Mouse (Mus musculus): ENCODE measurements around the gene Bex4. TPM values are rescaled to one million over a fixed set of nuclear protein-coding genes. Genes with fewer than 3 reads are reported as not detected.

The Bex4 gene
- total RNA-seq, 2 experiments from 2014 or later = 5.1 to 8.4 TPM

GRCm38 (mm10) chrX:136180897-136181553 lies 42.2 kb downstream of the Bex4 start:
- intact Hi-C loops (cut with DNase I) = no loop called here
- DNase-seq = no peak

GRCm38 (mm10) chrX:136183107-136183506 lies 44.3 kb downstream of the Bex4 start:
- no peak for DNase-seq
- intact Hi-C loops (cut with DNase I) = no loop called here

Small RNA genes within 50 kb of the gene (microRNA-seq; reads per million reads assigned to microRNA genes)
- gene Mir6383 = 0 reads per million in 2 experiments

Other genes starting within 250 kb of the Bex4 start
- 10 to 100 TPM in 1 of 2 experiments, 1 to 10 TPM in 1; 9.4 to 13.4 TPM for gene Arxes2, start 145.2 kb upstream of the Bex4 start, total RNA-seq (2021)
- gene Arxes1, start 105.6 kb upstream of the Bex4 start, total RNA-seq (2021) = 1 to 10 TPM; 4.5 to 6.2 TPM
- 1 to 10 TPM in 1 of 2 experiments, under 1 TPM in 1; 0.31 to 1.2 TPM for gene Bex2, start 70.8 kb upstream of the Bex4 start, total RNA-seq (2021)
- not detected for gene Nxf3, start 53.7 kb upstream of the Bex4 start, total RNA-seq (2021)
- 10 to 100 TPM; 57.8 to 61.6 TPM for gene Tceal8, start 33.3 kb downstream of the Bex4 start, total RNA-seq (2021)
- gene Tceal5, start 64.9 kb downstream of the Bex4 start, total RNA-seq (2021) = 1 to 10 TPM; 5.6 to 6.5 TPM
- gene Tceal7, start 75.8 kb downstream of the Bex4 start, total RNA-seq (2021) = 10 to 100 TPM in 1 of 2 experiments, 1 to 10 TPM in 1; 5.3 to 19.6 TPM
- gene Bex1, start 76.5 kb downstream of the Bex4 start, total RNA-seq (2021) = 10 to 100 TPM; 30.4 to 36.3 TPM
- 100 to 1,000 TPM in 1 of 2 experiments, 10 to 100 TPM in 1; 99.6 to 103 TPM for gene Tceal9, start 106.1 kb downstream of the Bex4 start, total RNA-seq (2021)
- 10 to 100 TPM; 84.6 to 84.9 TPM for gene Bex3, start 131.3 kb downstream of the Bex4 start, total RNA-seq (2021)

Measured in heart, postnatal 10 days (tissue).